Mouse (Mus musculus) heart, adult 2 months (tissue): ENCODE data around the gene Gm21188.
"Not testable (repeated sequence)": the region's sequence is repeated elsewhere in the genome, so short reads cannot be mapped to it uniquely, and the experiment has no call there.

Experiments used
- CTCF ChIP-seq: fragments of 200-600 bp; IDR thresholded peaks from 2 replicates; pipeline ENCODE4 v1.8.1; 2022; ENCODE audit warnings: antibody characterized with exemption, mild to moderate bottlenecking, moderate library complexity
- EP300 ChIP-seq: fragments of 200-500 bp; IDR thresholded peaks from 2 replicates; pipeline ENCODE4 v1.6.1; 2011; ENCODE audit warnings: low read depth, low read length, control low read depth; ENCODE audit not compliant: insufficient read depth

GRCm38 (mm10) chr13:119991264-119991663 lies 60.7 kb downstream of the Gm21188 start:
- TF ChIP-seq CTCF, EP300: not testable (repeated sequence)
